18 mouse cellular contexts compared by ENCODE assay signal in the genomic region with DNA sequence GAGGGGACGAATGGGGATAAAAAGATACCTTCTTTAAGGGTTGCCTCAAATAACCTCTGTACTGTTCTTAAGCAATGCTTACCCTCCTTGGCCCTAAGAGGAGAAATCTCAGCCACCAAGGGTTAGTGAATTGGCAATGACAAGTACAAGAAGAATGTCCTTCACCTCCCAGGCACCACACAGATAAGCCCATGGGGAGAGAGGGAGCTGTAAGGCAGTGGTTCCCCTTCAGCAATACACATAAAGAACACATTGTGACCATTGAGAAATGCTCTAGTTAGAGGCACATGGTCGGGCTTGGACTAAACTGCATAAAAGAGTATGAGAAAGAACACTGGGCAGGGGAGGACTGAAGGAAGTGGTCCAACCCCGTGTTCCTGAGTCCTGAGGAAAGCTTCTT.
"Had no signal": no experiment of that assay in that cellular context is flagged by ENCODE, and none has a peak within 500 bp of the region (broad histone marks: within the 10 kb centered on the region; RNA-seq: fewer than 3 reads in every experiment).

No protein-coding gene starts in this region.

- DNase-seq: gastrocnemius, adult 2 months; gastrocnemius, postnatal 10 days; gastrocnemius, postnatal 25 days; heart, adult 11 months; heart, adult 2 months; heart, postnatal 14 days; heart, postnatal 36 days; kidney, adult 11 months; kidney, adult 2 months; kidney, adult 9 months; kidney, postnatal 14 days; kidney, postnatal 36 days; layer of hippocampus, adult 9-11 months; layer of hippocampus, postnatal 36 days; left cerebral cortex, postnatal 4 days had no signal

- ATAC-seq: hindbrain, postnatal 0 days; intestine, embryonic 16.5 days; liver, embryonic 12.5 days had no signal
